Mouse (Mus musculus): ENCODE measurements around the gene Arl15.

DNA sequence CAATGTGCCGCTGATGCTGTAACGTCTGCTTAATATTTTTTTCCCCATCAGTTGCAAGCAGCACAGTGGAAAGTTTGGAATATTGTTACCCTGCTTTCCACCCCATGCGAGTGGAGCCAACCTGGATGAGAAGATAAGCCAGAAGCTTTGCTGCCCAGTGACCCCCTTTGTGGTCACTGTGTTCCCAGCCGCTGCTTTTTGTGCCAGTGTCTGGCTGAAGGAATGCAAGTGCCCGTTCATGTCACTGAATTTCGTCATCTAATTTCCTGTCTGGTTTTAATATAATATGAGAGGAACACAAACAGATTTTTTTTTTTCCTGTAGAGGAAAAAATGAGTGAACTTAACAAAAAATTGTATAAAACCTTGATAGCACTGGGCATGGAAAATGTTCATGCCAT lies 46.1 kb downstream of the Arl15 start:
- TF ChIP-seq CTCF (IDR thresholded peaks at IDR 0.05; ENCODE audit: borderline replicate concordance, extremely low read depth, insufficient read depth, insufficient read length) (no peak), POLR2A (IDR thresholded peaks at IDR 0.05; ENCODE audit: borderline replicate concordance, extremely low read depth, insufficient read depth, insufficient read length, poor library complexity, severe bottlenecking) (no peak)

Measured in brain, embryonic 14.5 days (tissue).